Mouse (Mus musculus) bone marrow macrophage, adult 2 months (primary cell): ENCODE data around the gene Ptpn11.

Source experiments
- CTCF ChIP-seq: IDR thresholded peaks from 2 replicates; pipeline ENCODE4 v1.5.1; 2012; ENCODE audit warnings: low read depth, mild to moderate bottlenecking, low read length, moderate library complexity
- POLR2A ChIP-seq: IDR thresholded peaks from 2 replicates; pipeline ENCODE4 v1.6.1; 2012; ENCODE audit warnings: mild to moderate bottlenecking, low read depth, low read length, borderline replicate concordance

DNA sequence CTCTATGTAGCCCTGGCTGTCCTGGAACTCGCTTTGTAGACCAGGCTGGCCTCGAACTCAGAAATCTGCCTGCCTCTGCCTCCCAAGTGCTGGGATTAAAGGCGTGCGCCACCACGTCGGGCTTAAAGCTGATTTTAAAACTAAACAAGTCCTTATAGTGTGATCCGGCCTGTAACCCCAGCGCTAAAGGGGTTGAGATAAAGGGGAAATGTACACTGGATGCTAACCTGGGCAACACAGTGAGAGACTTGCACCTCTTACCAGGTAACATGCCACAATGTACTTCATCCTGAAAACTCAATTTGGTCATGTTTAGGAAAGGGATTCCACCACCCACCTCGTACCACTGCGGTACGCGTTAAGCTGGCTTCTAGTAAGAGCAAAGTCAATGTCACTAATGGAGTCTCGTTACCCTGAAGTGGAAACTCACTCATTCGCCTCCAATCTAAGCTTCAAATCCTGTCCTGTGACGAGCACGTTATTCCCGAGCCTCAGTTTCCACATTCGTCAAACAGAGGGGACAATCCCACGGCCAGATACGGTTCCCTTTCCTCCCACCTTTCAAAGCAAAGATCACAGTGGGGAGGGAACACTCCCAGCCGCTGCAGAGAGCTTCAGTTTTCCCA, 874 bp downstream of the Ptpn11 start:
- TF ChIP-seq POLR2A = no peak
- TF ChIP-seq CTCF = no peak
